Mouse (Mus musculus) MEL (cell line): ENCODE measurements around the gene Nr3c2. TPM values are rescaled to one million over a fixed set of nuclear protein-coding genes. Genes with fewer than 3 reads are reported as not detected.

ENCODE experiments used
- DNase-seq: peaks from one replicate; pipeline ENCODE4 v3.0.0; 2011; ENCODE audit warnings: low read depth, low spot score
- H3K27ac ChIP-seq: 2 replicates; pipeline ENCODE4 v1.5.1; 2012; ENCODE audit warnings: low read depth, mild to moderate bottlenecking, control low read depth, low read length, moderate library complexity; ENCODE audit not compliant: control insufficient read depth
- H3K27me3 ChIP-seq, 2 experiments: fragments of 150-350 bp in 1 of 2; sonication (generic) in 1 of 2; 2 replicates each; pipeline ENCODE4 v1.6.1; 2012; ENCODE audit warnings: low read length in 2 of 2, mild to moderate bottlenecking in 2 of 2, improper control_type of control experiment in 1 of 2, moderate library complexity in 1 of 2; ENCODE audit not compliant: insufficient read depth in 2 of 2, control insufficient read depth in 1 of 2
- H3K36me3 ChIP-seq, 2 experiments: 2 replicates each; pipeline ENCODE4 v1.6.1; 2012 to 2014; ENCODE audit warnings: low read length in 2 of 2, improper control_type of control experiment in 1 of 2, inconsistent platforms in 1 of 2, mild to moderate bottlenecking in 1 of 2; ENCODE audit not compliant: insufficient read depth in 2 of 2, control insufficient read depth in 1 of 2
- H3K4me1 ChIP-seq, 2 experiments: fragments of 150-350 bp in 1 of 2; sonication (generic) in 1 of 2; 2 replicates each; pipeline ENCODE4 v1.6.1; 2012; ENCODE audit warnings: low read length in 2 of 2, improper control_type of control experiment in 1 of 2, mild to moderate bottlenecking in 1 of 2; ENCODE audit not compliant: insufficient read depth in 2 of 2, control insufficient read depth in 1 of 2
- H3K4me3 ChIP-seq, 2 experiments: fragments of 150-350 bp in 1 of 2; sonication (generic) in 1 of 2; 2 replicates each; pipeline ENCODE4 v1.5.1; 2012; ENCODE audit warnings: low read depth in 2 of 2, low read length in 2 of 2, mild to moderate bottlenecking in 2 of 2, moderate library complexity in 2 of 2, control low read depth in 1 of 2, improper control_type of control experiment in 1 of 2; ENCODE audit not compliant: control insufficient read depth in 1 of 2, insufficient read depth in 1 of 2
- H3K79me2 ChIP-seq: 2 replicates; pipeline ENCODE4 v1.6.1; 2012; ENCODE audit warnings: mild to moderate bottlenecking, low read length, moderate library complexity; ENCODE audit not compliant: control insufficient read depth, poor library complexity, insufficient read depth
- H3K9ac ChIP-seq: 2 replicates; pipeline ENCODE4 v1.6.1; 2012; ENCODE audit warnings: low read depth, mild to moderate bottlenecking, control low read depth, low read length, moderate library complexity; ENCODE audit not compliant: control insufficient read depth, poor library complexity, severe bottlenecking
- H3K9me3 ChIP-seq: fragments of 150-350 bp; sonication (generic); replicated peaks from 2 replicates; pipeline ENCODE4 v1.6.1; 2012; ENCODE audit warnings: mild to moderate bottlenecking, low read length, improper control_type of control experiment, moderate library complexity; ENCODE audit not compliant: insufficient read depth
- BHLHE40 ChIP-seq: IDR thresholded peaks from 2 replicates; pipeline ENCODE4 v1.6.1; 2012; ENCODE audit warnings: low read depth, mild to moderate bottlenecking, inconsistent platforms, low read length, improper control_type of control experiment, borderline replicate concordance
- CHD1 ChIP-seq: IDR thresholded peaks from 2 replicates; pipeline ENCODE4 v1.6.1; 2012; ENCODE audit warnings: low read depth, mild to moderate bottlenecking, inconsistent platforms, low read length, improper control_type of control experiment
- CHD2 ChIP-seq: IDR thresholded peaks from 2 replicates; pipeline ENCODE4 v1.6.1; 2011; ENCODE audit warnings: low read length, improper control_type of control experiment
- ELF1 ChIP-seq: IDR thresholded peaks from 2 replicates; pipeline ENCODE4 v1.6.1; 2014; ENCODE audit warnings: low read depth, mild to moderate bottlenecking, inconsistent platforms, low read length, improper control_type of control experiment, moderate library complexity
- EP300 ChIP-seq, 2 experiments: IDR thresholded peaks; 2 replicates each; pipeline ENCODE4 v1.6.1; 2011; ENCODE audit warnings: improper control_type of control experiment in 2 of 2, low read length in 2 of 2, low read depth in 1 of 2, mild to moderate bottlenecking in 1 of 2
- GABPA ChIP-seq: IDR thresholded peaks from 2 replicates; pipeline ENCODE4 v1.6.1; 2012; ENCODE audit warnings: low read depth, mild to moderate bottlenecking, inconsistent platforms, low read length, improper control_type of control experiment, moderate library complexity
- JUND ChIP-seq: IDR thresholded peaks from 2 replicates; pipeline ENCODE4 v1.6.1; 2011; ENCODE audit warnings: low read depth, mild to moderate bottlenecking, improper control_type of control experiment, low read length
- KAT2A ChIP-seq: conservative IDR thresholded peaks from 2 replicates; pipeline ENCODE4 v1.6.1; 2012; ENCODE audit warnings: low read depth, low read length, improper control_type of control experiment, inconsistent platforms
- MAFK ChIP-seq: IDR thresholded peaks from 2 replicates; pipeline ENCODE4 v1.6.1; 2011; ENCODE audit warnings: low read depth, mild to moderate bottlenecking, low read length, improper control_type of control experiment, borderline replicate concordance
- MAX ChIP-seq: IDR thresholded peaks from 2 replicates; pipeline ENCODE4 v1.6.1; 2011; ENCODE audit warnings: low read length, improper control_type of control experiment
- MEF2A ChIP-seq: IDR thresholded peaks from 2 replicates; pipeline ENCODE4 v1.6.1; 2014; ENCODE audit warnings: low read depth, mild to moderate bottlenecking, inconsistent platforms, low read length, improper control_type of control experiment; ENCODE audit not compliant: poor library complexity, insufficient replicate concordance, severe bottlenecking; ENCODE audit errors: extremely low read depth
- MXI1 ChIP-seq: IDR thresholded peaks from 2 replicates; pipeline ENCODE4 v1.6.1; 2011; ENCODE audit warnings: mild to moderate bottlenecking, low read depth, low read length, improper control_type of control experiment
- MYB ChIP-seq: IDR thresholded peaks from 2 replicates; pipeline ENCODE4 v1.6.1; 2011; ENCODE audit warnings: mild to moderate bottlenecking, low read depth, low read length, improper control_type of control experiment
- NELFE ChIP-seq: IDR thresholded peaks from 2 replicates; pipeline ENCODE4 v1.6.1; 2011; ENCODE audit warnings: low read depth, low read length, improper control_type of control experiment
- POLR2A ChIP-seq, 2 experiments: IDR thresholded peaks; 2 replicates each; pipeline ENCODE4 v1.6.1; 2011 to 2012; ENCODE audit warnings: low read length in 2 of 2, mild to moderate bottlenecking in 2 of 2, control low read depth in 1 of 2, improper control_type of control experiment in 1 of 2, low read depth in 1 of 2, moderate library complexity in 1 of 2; ENCODE audit not compliant: control insufficient read depth in 1 of 2, insufficient read depth in 1 of 2, poor library complexity in 1 of 2
- POLR2AphosphoS5 ChIP-seq: IDR thresholded peaks from 2 replicates; pipeline ENCODE4 v1.6.1; 2012; ENCODE audit warnings: low read depth, borderline replicate concordance, mild to moderate bottlenecking, inconsistent platforms, low read length, moderate library complexity, mixed read lengths
- RAD21 ChIP-seq: IDR thresholded peaks from 2 replicates; pipeline ENCODE4 v1.6.1; 2011; ENCODE audit warnings: mild to moderate bottlenecking, low read depth, low read length, improper control_type of control experiment
- SIN3A ChIP-seq: IDR thresholded peaks from 2 replicates; pipeline ENCODE4 v1.6.1; 2012; ENCODE audit warnings: low read length, improper control_type of control experiment, inconsistent platforms
- UBTF ChIP-seq: IDR thresholded peaks from 2 replicates; pipeline ENCODE4 v1.6.1; 2012; ENCODE audit warnings: low read depth, mild to moderate bottlenecking, inconsistent platforms, low read length, improper control_type of control experiment, moderate library complexity, borderline replicate concordance; ENCODE audit not compliant: insufficient read depth
- ZC3H11A ChIP-seq: IDR thresholded peaks from 2 replicates; pipeline ENCODE4 v1.6.1; 2012; ENCODE audit warnings: low read depth, mild to moderate bottlenecking, inconsistent platforms, low read length, improper control_type of control experiment
- polyA plus RNA-seq, 2 experiments: library from polyadenylated mRNA; stranded (reverse) in 1 of 2; unstranded in 1 of 2; fragments of >175 nt in 1 of 2; fragments of >200 nt in 1 of 2; gene quantifications; 2 replicates each; pipeline versions ENCODE4 v1.2.1 to v1.2.4; 2012; ENCODE audit warnings: low replicate concordance in 2 of 2, low read depth in 1 of 2; ENCODE audit not compliant: insufficient read length in 2 of 2, insufficient read depth in 1 of 2, missing spikeins in 1 of 2
- total RNA-seq: library from RNA; depleted of rRNA; stranded (reverse); fragments of 300-350 nt; gene quantifications from 2 replicates; pipeline ENCODE4 v1.2.3, GENCODE M21; 2012

Gene Nr3c2
- total and polyA plus RNA-seq, 3 experiments, result 1.0 to 1.5 TPM; not detected in 1

DNA sequence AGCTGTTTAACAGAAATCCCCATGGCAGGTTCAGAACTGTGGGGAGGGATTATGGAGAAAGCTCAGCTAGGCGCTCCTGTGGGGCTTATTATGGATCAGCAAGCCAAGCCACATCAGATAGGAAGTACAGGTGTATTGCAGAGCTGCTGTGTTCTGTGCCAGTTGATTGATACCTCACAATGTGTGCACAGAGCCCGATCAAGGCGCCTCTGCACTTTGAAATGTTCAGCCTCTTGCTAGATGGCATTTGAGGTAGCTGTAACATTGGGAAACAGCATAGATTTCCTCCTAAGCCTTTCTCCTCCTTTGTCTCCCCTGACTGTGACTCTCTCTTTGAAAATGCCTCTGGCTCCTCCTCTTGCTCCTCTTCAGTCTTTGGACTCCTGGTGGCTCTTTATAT is 112.7 kb downstream of the Nr3c2 start:
- no peak overlapping the region for H3K27ac ChIP-seq
- H3K4me1 ChIP-seq, result no peaks in the 10 kb centered on the region
- no peaks in the 10 kb centered on the region for H3K27me3 ChIP-seq
- H3K36me3 ChIP-seq, result no peaks in the 10 kb centered on the region
- H3K9ac ChIP-seq, result no peak overlapping the region
- no peak for DNase-seq
- H3K79me2 ChIP-seq, result no peaks in the 10 kb centered on the region
- no peak overlapping the region for H3K4me3 ChIP-seq
- TF ChIP-seq MYB (no peak), SIN3A (no peak), POLR2A (IDR thresholded peaks at IDR 0.05; ENCODE audit: control insufficient read depth in 1 of 2, insufficient read depth in 1 of 2, low read depth in 1 of 2, low read length in 2 of 2, poor library complexity in 1 of 2) (no peak), BHLHE40 (no peak), NELFE (no peak), ELF1 (no peak), MXI1 (no peak), ZC3H11A (no peak), GABPA (no peak), CHD1 (no peak), POLR2AphosphoS5 (no peak), KAT2A (no peak), MAFK (no peak), EP300 (IDR thresholded peaks at IDR 0.05; ENCODE audit: low read depth in 1 of 2, low read length in 2 of 2) (no peak)
- no peaks in the 10 kb centered on the region for H3K9me3 ChIP-seq

DNA sequence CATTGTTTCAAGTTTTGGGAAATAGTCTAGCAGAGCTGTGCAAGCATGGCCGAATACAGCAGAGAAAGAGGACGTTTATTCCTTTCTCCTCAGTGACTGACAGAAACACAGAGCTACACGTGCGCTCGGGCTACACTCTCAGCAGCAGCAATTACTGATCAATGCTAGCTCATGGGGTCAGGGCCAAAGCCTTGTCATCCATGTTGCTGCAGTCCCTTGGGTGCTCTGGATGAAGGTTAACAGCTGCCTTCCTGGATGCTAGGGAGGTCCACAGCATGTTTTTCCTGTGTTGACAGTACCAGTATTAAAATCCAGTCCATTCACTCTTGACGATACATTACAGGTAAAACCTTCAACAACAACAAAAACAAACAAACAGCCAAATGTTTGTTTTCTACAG is 113.4 kb downstream of the Nr3c2 start:
- Histone ChIP-seq H3K27me3 (no peaks in the 10 kb centered on the region), H3K9ac (no peak overlapping the region), H3K4me1 (no peaks in the 10 kb centered on the region), H3K27ac (no peak overlapping the region), H3K36me3 (no peaks in the 10 kb centered on the region), H3K79me2 (no peaks in the 10 kb centered on the region), H3K9me3 (no peaks in the 10 kb centered on the region), H3K4me3 (no peak overlapping the region)
- DNase-seq, result no peak
- TF ChIP-seq POLR2A (IDR thresholded peaks at IDR 0.05; ENCODE audit: control insufficient read depth in 1 of 2, insufficient read depth in 1 of 2, low read depth in 1 of 2, low read length in 2 of 2, poor library complexity in 1 of 2) (no peak), JUND (no peak), UBTF (no peak), BHLHE40 (no peak), MAX (no peak), RAD21 (no peak), MXI1 (no peak), EP300 (IDR thresholded peaks at IDR 0.05; ENCODE audit: low read depth in 1 of 2, low read length in 2 of 2) (no peak), MAFK (no peak), MEF2A (no peak), CHD2 (no peak), NELFE (no peak)
